Mouse (Mus musculus) left cerebral cortex, adult 11 months (tissue): ENCODE measurements around the gene Ankrd65.
A peak's percentile ranks its signal among the peaks of the same experiment; 100 is the strongest.

Experiments
- DNase-seq: peaks from one replicate; pipeline ENCODE4 v3.0.0; 2022; ENCODE audit warnings: low spot score

The Ankrd65 gene

GRCm38 (mm10) chr4:155812665-155813181 lies 22.5 kb downstream of the Ankrd65 start:
- no peak for DNase-seq

GRCm38 (mm10) chr4:155817533-155817932 lies 27.3 kb downstream of the Ankrd65 start:
- DNase-seq = no peak

- no peak for DNase-seq
Observed at GRCm38 (mm10) chr4:155821025-155821424, 30.8 kb downstream of the Ankrd65 start.

- DNase-seq = no peak
Observed at GRCm38 (mm10) chr4:155823443-155823842, 33.2 kb downstream of the Ankrd65 start.

- no peak for DNase-seq
Observed at GRCm38 (mm10) chr4:155829866-155830265, 39.6 kb downstream of the Ankrd65 start.

- DNase-seq = no peak
Observed at GRCm38 (mm10) chr4:155830596-155830995, 40.4 kb downstream of the Ankrd65 start.

- DNase-seq = peak; percentile 92
Observed at GRCm38 (mm10) chr4:155831205-155831766, 41.0 kb downstream of the Ankrd65 start, which contains the start of gene Aurkaip1. Gene Aurkaip1, plus strand, starts transcription at chr4:155831272.

- DNase-seq = no peak
Observed at GRCm38 (mm10) chr4:155831831-155832230, 41.6 kb downstream of the Ankrd65 start.

- DNase-seq = no peak
Observed at GRCm38 (mm10) chr4:155832321-155832720, 42.1 kb downstream of the Ankrd65 start.

GRCm38 (mm10) chr4:155833234-155833633 lies 43.0 kb downstream of the Ankrd65 start:
- DNase-seq = no peak

GRCm38 (mm10) chr4:155833836-155834235 lies 43.6 kb downstream of the Ankrd65 start:
- DNase-seq = peak; percentile 72

GRCm38 (mm10) chr4:155837404-155838010 lies 47.3 kb downstream of the Ankrd65 start:
- no peak for DNase-seq

GRCm38 (mm10) chr4:155838187-155839153 lies 48.2 kb downstream of the Ankrd65 start:
- no peak for DNase-seq

GRCm38 (mm10) chr4:155839483-155839910 lies 49.3 kb downstream of the Ankrd65 start, which contains the start of gene Mxra8:
Gene Mxra8, plus strand, starts transcription at chr4:155839680.
- DNase-seq = no peak

- DNase-seq = no peak
Observed at GRCm38 (mm10) chr4:155840076-155841002, 50.1 kb downstream of the Ankrd65 start.

- DNase-seq = no peak
Observed at GRCm38 (mm10) chr4:155841003-155841454, 50.8 kb downstream of the Ankrd65 start.

GRCm38 (mm10) chr4:155841651-155842270 lies 51.5 kb downstream of the Ankrd65 start:
- no peak for DNase-seq

- no peak for DNase-seq
Observed at GRCm38 (mm10) chr4:155843231-155843630, 53.0 kb downstream of the Ankrd65 start.

- peak; percentile 84 for DNase-seq
Observed at GRCm38 (mm10) chr4:155846871-155847578, 56.8 kb downstream of the Ankrd65 start, which contains the start of gene Dvl1. Gene Dvl1, plus strand, starts transcription at chr4:155847402.
